Mouse (Mus musculus) lung, postnatal 14 days (tissue): ENCODE results near the gene Spcs2.

Experiments used
- DNase-seq: peaks from one replicate; pipeline ENCODE4 v3.0.0; 2021

Spcs2 gene

GRCm38 (mm10) chr7:99863362-99863761, at the start of gene Spcs2:
TSS of gene Spcs2 (minus strand) at chr7:99863462.
- no peak for DNase-seq

- DNase-seq = no peak
Observed at GRCm38 (mm10) chr7:99911038-99911437, 47.8 kb upstream of the Spcs2 start.

- DNase-seq = no peak
Observed at GRCm38 (mm10) chr7:99907463-99907862, 44.2 kb upstream of the Spcs2 start.

- DNase-seq = no peak
Observed at GRCm38 (mm10) chr7:99906346-99906745, 43.1 kb upstream of the Spcs2 start.

GRCm38 (mm10) chr7:99904421-99905005, 41.3 kb upstream of the Spcs2 start:
- no peak for DNase-seq

GRCm38 (mm10) chr7:99902918-99903665, 39.8 kb upstream of the Spcs2 start:
- DNase-seq = no peak

GRCm38 (mm10) chr7:99902208-99902607, 38.9 kb upstream of the Spcs2 start:
- no peak for DNase-seq

GRCm38 (mm10) chr7:99896905-99897304, 33.6 kb upstream of the Spcs2 start:
- no peak for DNase-seq

- no peak for DNase-seq
Observed at GRCm38 (mm10) chr7:99894478-99894877, 31.2 kb upstream of the Spcs2 start.

- DNase-seq = no peak
Observed at GRCm38 (mm10) chr7:99893967-99894366, 30.7 kb upstream of the Spcs2 start.

GRCm38 (mm10) chr7:99892351-99892750, 29.1 kb upstream of the Spcs2 start:
- DNase-seq = no peak

GRCm38 (mm10) chr7:99891471-99891870, 28.2 kb upstream of the Spcs2 start:
- no peak for DNase-seq

GRCm38 (mm10) chr7:99890168-99890755, 27.0 kb upstream of the Spcs2 start:
- no peak for DNase-seq

GRCm38 (mm10) chr7:99889175-99889880, 26.1 kb upstream of the Spcs2 start:
- DNase-seq = peak; percentile 59

GRCm38 (mm10) chr7:99887743-99888142, 24.5 kb upstream of the Spcs2 start:
- DNase-seq = no peak

GRCm38 (mm10) chr7:99887230-99887735, 24.0 kb upstream of the Spcs2 start:
- no peak for DNase-seq

- DNase-seq = no peak
Observed at GRCm38 (mm10) chr7:99878254-99878653, 15.0 kb upstream of the Spcs2 start.

- peak; percentile 91 for DNase-seq
Observed at GRCm38 (mm10) chr7:99876345-99876744, 13.1 kb upstream of the Spcs2 start.

GRCm38 (mm10) chr7:99875891-99876290, 12.6 kb upstream of the Spcs2 start:
- no peak for DNase-seq

GRCm38 (mm10) chr7:99873965-99874364, 10.7 kb upstream of the Spcs2 start:
- no peak for DNase-seq

- no peak for DNase-seq
Observed at GRCm38 (mm10) chr7:99869296-99869695, 6.0 kb upstream of the Spcs2 start.

GRCm38 (mm10) chr7:99865219-99865618, 2.0 kb upstream of the Spcs2 start:
- no peak for DNase-seq
